7 mouse cellular contexts compared by ENCODE assay signal in genomic region chr10:86356819-86357563, GRCm38 (mm10). TPM values are rescaled to one million over a fixed set of nuclear protein-coding genes. Genes with fewer than 3 reads are reported as not detected.
DNase-seq lines count a peak whose midpoint lies in the region; ATAC-seq lines count a peak whose summit lies in the region.

No protein-coding gene starts in this region.

- ATAC-seq in megakaryocyte, adult 5-6 weeks (ENCODE audit: poor library complexity, severe bottlenecking): peak; percentile 63

- peak; percentile 64 for DNase-seq in kidney, adult 18-20 months
- DNase-seq in kidney, adult 11 months: no peak
- peak; percentile 56 for DNase-seq in ZHBTc4 (ENCODE audit: low read depth, low spot score)
- DNase-seq in induced T-regulatory cell, adult 2 months (ENCODE audit: low read depth): peak; percentile 24
- DNase-seq in spleen, adult 12 weeks (ENCODE audit: low spot score): no peak
- no peak for DNase-seq in testis, postnatal 10 days (ENCODE audit: low spot score)

RNA-seq across cellular contexts. Expression of gene Timp3, which starts 56.8 kb away (rescaled TPM):
- 0.04 TPM in 1 of 2 replicates, not detected in the other for total RNA-seq in megakaryocyte, adult 5-6 weeks (2015)
- total RNA-seq in megakaryocyte, adult 5-6 weeks (2017): 0.08 and 0.44 TPM in 2 replicates

Comparison
In these comparisons a context has a peak if more than half of its experiments do, and no peak if none do; other contexts are left out.
1. DNase-seq: peak in kidney, adult 18-20 months (single experiment), ZHBTc4 (single experiment) and induced T-regulatory cell, adult 2 months (single experiment); none in kidney, adult 11 months (single experiment), spleen, adult 12 weeks (single experiment) and testis, postnatal 10 days (single experiment).